In the genomic region with DNA sequence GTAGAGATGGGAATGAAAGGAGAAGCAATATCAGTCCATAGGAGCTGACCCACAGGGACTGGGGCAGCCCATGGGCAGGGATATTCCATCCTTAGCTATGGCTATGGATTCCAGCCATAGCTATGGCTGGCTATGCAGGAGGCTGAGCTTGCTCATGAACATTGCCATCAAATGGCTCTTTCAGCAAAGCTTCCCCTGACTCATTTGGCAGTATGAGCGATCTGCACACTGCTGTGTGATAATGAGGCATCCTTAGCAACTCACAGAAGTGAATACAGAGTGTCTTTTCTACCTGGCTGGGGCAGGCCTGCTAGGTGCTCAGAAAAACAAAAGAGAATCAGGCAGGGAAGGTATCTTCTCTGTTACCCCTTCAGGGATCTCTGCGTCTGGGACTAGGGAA, we compare ENCODE assay signal across 18 mouse cellular contexts.
"Had no signal": no experiment of that assay in that cellular context is flagged by ENCODE, and none has a peak within 500 bp of the region (broad histone marks: within the 10 kb centered on the region; RNA-seq: fewer than 3 reads in every experiment).

No protein-coding gene starts in this region.

- H3K4me2 ChIP-seq: lung, embryonic 14.5 days; midbrain, embryonic 11.5 days; midbrain, embryonic 13.5 days; neural tube, embryonic 13.5 days; neural tube, embryonic 15.5 days had no signal

- H3K36me3 ChIP-seq: neural tube, embryonic 15.5 days had no signal

- H3K4me3 ChIP-seq: midbrain, embryonic 13.5 days; myocyte; neural tube, embryonic 13.5 days; neural tube, embryonic 15.5 days had no signal

- H3K4me1 ChIP-seq: neural tube, embryonic 13.5 days had no signal

- H3K9ac ChIP-seq: lung, embryonic 14.5 days; midbrain, embryonic 13.5 days; neural tube, embryonic 13.5 days; neural tube, embryonic 15.5 days had no signal

- H3K27ac ChIP-seq: midbrain, embryonic 13.5 days; neural tube, embryonic 13.5 days; neural tube, embryonic 15.5 days had no signal

- ATAC-seq: midbrain, embryonic 13.5 days; midbrain, embryonic 16.5 days had no signal

- DNase-seq: lung, adult 18-20 months; lung, embryonic 14.5 days; lung, postnatal 10 days; lung, postnatal 4 days; retina, postnatal 1 day; right cerebral cortex, adult 18-20 months; right cerebral cortex, postnatal 25 days; right cerebral cortex, postnatal 4 days; spleen, adult 18-20 months; thymus, adult 18-20 months; thymus, postnatal 14 days; thymus, postnatal 36 days had no signal

- H3K9me3 ChIP-seq: midbrain, embryonic 13.5 days; neural tube, embryonic 13.5 days; neural tube, embryonic 15.5 days had no signal

- H3K27me3 ChIP-seq: midbrain, embryonic 13.5 days; neural tube, embryonic 13.5 days; neural tube, embryonic 15.5 days had no signal
